In genomic region chr11:5560273-5560672, GRCm38 (mm10) we compare ENCODE assay signal across 37 mouse cellular contexts. TPM values are rescaled to one million over a fixed set of nuclear protein-coding genes. Genes with fewer than 3 reads are reported as not detected.
DNase-seq lines count a peak whose midpoint lies in the region; ATAC-seq and TF ChIP-seq lines count a peak whose summit lies in the region.
"Had no signal": no experiment of that assay in that cellular context is flagged by ENCODE, and none has a peak within 500 bp of the region (broad histone marks: within the 10 kb centered on the region; RNA-seq: fewer than 3 reads in every experiment).

No protein-coding gene starts in this region.

- no peak overlapping the region for H3K4me2 ChIP-seq in liver, embryonic 14.5 days (ENCODE audit: low read depth)
- no peak overlapping the region for H3K4me2 ChIP-seq in liver, embryonic 11.5 days
- no peak overlapping the region for H3K4me2 ChIP-seq in CH12.LX (ENCODE audit: insufficient read depth, low read depth, poor library complexity, severe bottlenecking)
- H3K4me2 ChIP-seq: embryonic facial prominence, embryonic 12.5 days; heart, embryonic 12.5 days; hindbrain, embryonic 15.5 days; kidney, embryonic 15.5 days; limb, embryonic 12.5 days; liver, embryonic 12.5 days; lung, embryonic 15.5 days; midbrain, embryonic 12.5 days; neural tube, embryonic 12.5 days had no signal

- no peaks in the 10 kb centered on the region for H3K4me1 ChIP-seq in heart, adult 2 months (ENCODE audit: control insufficient read depth, insufficient read depth, low read length)
- H3K4me1 ChIP-seq in liver, embryonic 14.5 days (replicated peaks; ENCODE audit: control insufficient read depth in 2 of 2, insufficient read depth in 2 of 2, low read length in 1 of 2) = peaks cover 0 to 5% of the 10 kb centered on the region in 2 experiments; a peak in 1 of 4 replicates
- peaks cover 12% of the 10 kb centered on the region for H3K4me1 ChIP-seq in liver, embryonic 11.5 days (replicated peaks; ENCODE audit: control insufficient read depth, insufficient read depth, low read length)
- peaks cover 0 to under 1% of the 10 kb centered on the region in 2 experiments; a peak in 1 of 4 replicates for H3K4me1 ChIP-seq in CH12.LX (ENCODE audit: control insufficient read depth in 1 of 2, insufficient read depth in 2 of 2)
- H3K4me1 ChIP-seq in MEL (ENCODE audit: control insufficient read depth in 1 of 2, insufficient read depth in 2 of 2, low read length in 2 of 2) = peaks cover 8 to 17% of the 10 kb centered on the region in 2 experiments
- H3K4me1 ChIP-seq: embryonic facial prominence, embryonic 12.5 days; kidney, embryonic 15.5 days; limb, embryonic 12.5 days; lung, embryonic 15.5 days had no signal

- no peak for ATAC-seq in liver, embryonic 14.5 days (ENCODE audit: insufficient read depth)
- no peak for ATAC-seq in liver, embryonic 11.5 days (replicated peaks; ENCODE audit: low FRiP score)
- ATAC-seq: forebrain, embryonic 16.5 days; inflammation-experienced regulatory T-cells, adult 6 months had no signal

- no peak for TF ChIP-seq POLR2A in heart, adult 2 months (IDR thresholded peaks at IDR 0.05; ENCODE audit: insufficient read depth, low read depth, low read length)
- TF ChIP-seq POLR2A in CH12.LX (IDR thresholded peaks at IDR 0.05; ENCODE audit: low read depth, low read length) = no peak
- TF ChIP-seq POLR2A in MEL (IDR thresholded peaks at IDR 0.05; ENCODE audit: control insufficient read depth in 1 of 2, insufficient read depth in 1 of 2, low read depth in 1 of 2, low read length in 2 of 2, poor library complexity in 1 of 2) = no peak

- H3K79me2 ChIP-seq in heart, adult 2 months (replicated peaks; ENCODE audit: control insufficient read depth, insufficient read depth, low read length) = no peaks in the 10 kb centered on the region
- H3K79me2 ChIP-seq in CH12.LX (replicated peaks; ENCODE audit: control insufficient read depth, extremely low read depth, insufficient read depth, poor library complexity, severe bottlenecking) (no peaks in the 10 kb centered on the region), MEL (ENCODE audit: control insufficient read depth, insufficient read depth, low read length, poor library complexity) (no peaks in the 10 kb centered on the region)

- H3K4me3 ChIP-seq in heart, adult 2 months = no peak overlapping the region
- H3K4me3 ChIP-seq in liver, embryonic 14.5 days (ENCODE audit: insufficient read depth in 1 of 2, low read depth in 2 of 2, low read length in 2 of 2) = no peak overlapping the region
- no peak overlapping the region for H3K4me3 ChIP-seq in liver, embryonic 11.5 days (ENCODE audit: low read depth, low read length)
- no peak overlapping the region for H3K4me3 ChIP-seq in CH12.LX (replicated peaks in 1 of 3; ENCODE audit: low read depth in 2 of 3, low read length in 2 of 3, poor library complexity in 1 of 3)
- H3K4me3 ChIP-seq in MEL (ENCODE audit: control insufficient read depth in 1 of 2, insufficient read depth in 1 of 2, low read depth in 2 of 2, low read length in 2 of 2) = no peak overlapping the region
- H3K4me3 ChIP-seq: embryonic facial prominence, embryonic 12.5 days; forebrain, embryonic 10.5 days; heart, embryonic 12.5 days; hindbrain, embryonic 10.5 days; hindbrain, embryonic 15.5 days; kidney, embryonic 15.5 days; limb, embryonic 12.5 days; liver, embryonic 12.5 days; lung, embryonic 15.5 days; megakaryocyte, embryonic 14.5 days; midbrain, embryonic 12.5 days; myocyte; neural tube, embryonic 12.5 days had no signal

- dilution Hi-C loops in CH12.LX (cut with MboI; ENCODE audit: extremely low pct_ligation_motif_present, extremely low pct_unique_long_range_greater_than_20kb, low sequenced_read_pairs) = no loop called here

- no peaks in the 10 kb centered on the region for H3K36me3 ChIP-seq in heart, adult 2 months (ENCODE audit: control insufficient read depth, insufficient read depth, low read length)
- no peaks in the 10 kb centered on the region for H3K36me3 ChIP-seq in liver, embryonic 14.5 days (replicated peaks; ENCODE audit: control insufficient read depth, insufficient read depth, low read depth)
- no peaks in the 10 kb centered on the region for H3K36me3 ChIP-seq in liver, embryonic 11.5 days (ENCODE audit: control insufficient read depth, insufficient read depth, low read length)
- H3K36me3 ChIP-seq in CH12.LX (replicated peaks in 1 of 2; ENCODE audit: control insufficient read depth in 1 of 2, insufficient read depth in 1 of 2, low read length in 1 of 2) (no peaks in the 10 kb centered on the region), MEL (ENCODE audit: control insufficient read depth in 1 of 2, insufficient read depth in 2 of 2, low read length in 2 of 2) (peaks cover 0 to 12% of the 10 kb centered on the region in 2 experiments; a peak in 2 of 4 replicates)
- H3K36me3 ChIP-seq: embryonic facial prominence, embryonic 12.5 days; forebrain, embryonic 10.5 days; heart, embryonic 12.5 days; hindbrain, embryonic 10.5 days; hindbrain, embryonic 15.5 days; kidney, embryonic 15.5 days; limb, embryonic 12.5 days; liver, embryonic 12.5 days; lung, embryonic 15.5 days; midbrain, embryonic 12.5 days; neural tube, embryonic 12.5 days had no signal

- in situ Hi-C loops in CH12.LX (cut with MboI; ENCODE audit: low pct_ligation_motif_present, low pct_unique_long_range_greater_than_20kb, low sequenced_read_pairs) = loop anchor here (10.0 kb wide), 1 partner anchor 75 kb away; no protein-coding TSS in a partner anchor

- 0 out of 2 replicates have a peak, but pooled peaks have one; percentile 18 for TF ChIP-seq CTCF in heart, adult 2 months (IDR thresholded peaks at IDR 0.05)
- peak; percentile 25; the same call in 1 of the 2 replicates for TF ChIP-seq CTCF in liver, embryonic 14.5 days (IDR thresholded peaks at IDR 0.05; ENCODE audit: low read depth)
- peak in 1 of 2 experiments; percentile 34; a peak in 1 of 4 replicates for TF ChIP-seq CTCF in CH12.LX (conservative IDR thresholded peaks at IDR 0.05 in 1 of 2, IDR thresholded peaks at IDR 0.05 in 1 of 2; ENCODE audit: low read depth in 2 of 2, low read length in 2 of 2)
- TF ChIP-seq CTCF in MEL (IDR thresholded peaks at IDR 0.05 in 2 of 3, conservative IDR thresholded peaks at IDR 0.05 in 1 of 3; ENCODE audit: control insufficient read depth in 1 of 3, insufficient read depth in 1 of 3, low read depth in 2 of 3, low read length in 3 of 3, poor library complexity in 1 of 3, severe bottlenecking in 1 of 3) = peak; percentile 19 to 46 (median 31); a peak in 4 of 6 replicates

- no peaks in the 10 kb centered on the region for H3K9me3 ChIP-seq in liver, embryonic 14.5 days (ENCODE audit: control insufficient read depth, low read length)
- H3K9me3 ChIP-seq in liver, embryonic 11.5 days (ENCODE audit: control insufficient read depth, low read length) = no peaks in the 10 kb centered on the region
- no peaks in the 10 kb centered on the region for H3K9me3 ChIP-seq in CH12.LX (replicated peaks; ENCODE audit: low read length)
- no peaks in the 10 kb centered on the region for H3K9me3 ChIP-seq in MEL (replicated peaks; ENCODE audit: insufficient read depth, low read length)
- H3K9me3 ChIP-seq: embryonic facial prominence, embryonic 12.5 days; forebrain, embryonic 10.5 days; heart, embryonic 12.5 days; hindbrain, embryonic 10.5 days; hindbrain, embryonic 15.5 days; kidney, embryonic 15.5 days; limb, embryonic 12.5 days; liver, embryonic 12.5 days; lung, embryonic 15.5 days; midbrain, embryonic 12.5 days; neural tube, embryonic 12.5 days had no signal

- intact Hi-C loops in heart, adult 2 months (cut with DNase I) = loop anchor here (5.0 kb wide), 1 partner anchor 67 kb away; no protein-coding TSS in a partner anchor
- intact Hi-C loops in heart, postnatal 36 days (cut with DNase I) = no loop called here

- TF ChIP-seq RAD21 in CH12.LX (IDR thresholded peaks at IDR 0.05; ENCODE audit: low read depth, low read length) (peak; percentile 17), MEL (IDR thresholded peaks at IDR 0.05; ENCODE audit: low read depth, low read length) (peak; percentile 49)

- H3K27ac ChIP-seq in heart, adult 2 months = no peak overlapping the region
- H3K27ac ChIP-seq in liver, embryonic 14.5 days = no peak overlapping the region
- no peak overlapping the region for H3K27ac ChIP-seq in liver, embryonic 11.5 days (ENCODE audit: low read depth, low read length)
- H3K27ac ChIP-seq in CH12.LX (ENCODE audit: insufficient read depth, low read depth) (no peak overlapping the region), MEL (ENCODE audit: control insufficient read depth, low read depth, low read length) (no peak overlapping the region)
- H3K27ac ChIP-seq: embryonic facial prominence, embryonic 12.5 days; forebrain, embryonic 10.5 days; hindbrain, embryonic 10.5 days; hindbrain, embryonic 15.5 days; kidney, embryonic 15.5 days; limb, embryonic 12.5 days; liver, embryonic 12.5 days; lung, embryonic 15.5 days; midbrain, embryonic 12.5 days; neural tube, embryonic 12.5 days had no signal

- 71% methylated on average over 3 of the region's 3 CpGs for WGBS in heart, adult 2 months
- 58% methylated on average over 3 of the region's 3 CpGs for WGBS in liver, embryonic 14.5 days (ENCODE audit: insufficient replicate concordance)
- 76% methylated on average over 3 of the region's 3 CpGs for WGBS in liver, embryonic 11.5 days

- no peak overlapping the region for H3K9ac ChIP-seq in heart, adult 2 months (ENCODE audit: low read depth, low read length)
- no peak overlapping the region for H3K9ac ChIP-seq in liver, embryonic 14.5 days (replicated peaks)
- no peak overlapping the region for H3K9ac ChIP-seq in liver, embryonic 11.5 days (ENCODE audit: low read depth, low read length)
- H3K9ac ChIP-seq in CH12.LX (ENCODE audit: insufficient read depth, low read depth) (no peak overlapping the region), MEL (ENCODE audit: control insufficient read depth, low read depth, low read length, poor library complexity, severe bottlenecking) (no peak overlapping the region)
- H3K9ac ChIP-seq: embryonic facial prominence, embryonic 12.5 days; heart, embryonic 12.5 days; hindbrain, embryonic 15.5 days; kidney, embryonic 15.5 days; limb, embryonic 12.5 days; liver, embryonic 12.5 days; lung, embryonic 15.5 days; midbrain, embryonic 12.5 days; neural tube, embryonic 12.5 days had no signal

- no peak for TF ChIP-seq EP300 in heart, adult 2 months (IDR thresholded peaks at IDR 0.05; ENCODE audit: insufficient read depth, low read depth, low read length)
- no peak for TF ChIP-seq EP300 in liver, embryonic 14.5 days (IDR thresholded peaks at IDR 0.05; ENCODE audit: low read depth)
- no peak for TF ChIP-seq EP300 in CH12.LX (IDR thresholded peaks at IDR 0.05; ENCODE audit: low read length)
- no peak for TF ChIP-seq EP300 in MEL (IDR thresholded peaks at IDR 0.05; ENCODE audit: low read depth in 1 of 2, low read length in 2 of 2)

- DNase-seq in heart, adult 2 months = no peak
- no peak for DNase-seq in heart, postnatal 36 days
- no peak for DNase-seq in liver, embryonic 14.5 days (ENCODE audit: low read depth in 3 of 3, low spot score in 3 of 3)
- DNase-seq in liver, embryonic 11.5 days (ENCODE audit: low spot score) = no peak
- no peak for DNase-seq in CH12.LX (ENCODE audit: extremely low read depth)
- no peak for DNase-seq in MEL (ENCODE audit: low read depth, low spot score)
- DNase-seq: adrenal gland, adult 8-10 months; B cell, adult 2 months; cerebellum, adult 8-10 months; cerebellum, postnatal 36 days; kidney, adult 11 months; kidney, postnatal 25 days; lung, postnatal 36 days; right cerebral cortex, adult 18-20 months; thymus, postnatal 4 days had no signal

- H3K27me3 ChIP-seq in heart, adult 2 months (ENCODE audit: control insufficient read depth, insufficient read depth, low read length) = no peaks in the 10 kb centered on the region
- no peaks in the 10 kb centered on the region for H3K27me3 ChIP-seq in liver, embryonic 14.5 days (ENCODE audit: control insufficient read depth, insufficient read depth, low read length)
- no peaks in the 10 kb centered on the region for H3K27me3 ChIP-seq in liver, embryonic 11.5 days (replicated peaks; ENCODE audit: control insufficient read depth, insufficient read depth, low read length)
- H3K27me3 ChIP-seq in CH12.LX (replicated peaks) = peaks cover 4% of the 10 kb centered on the region
- no peaks in the 10 kb centered on the region for H3K27me3 ChIP-seq in MEL (ENCODE audit: control insufficient read depth in 1 of 2, insufficient read depth in 2 of 2, low read length in 2 of 2)
- H3K27me3 ChIP-seq: embryonic facial prominence, embryonic 12.5 days; heart, embryonic 12.5 days; hindbrain, embryonic 15.5 days; kidney, embryonic 15.5 days; limb, embryonic 12.5 days; liver, embryonic 12.5 days; lung, embryonic 15.5 days; megakaryocyte, embryonic 14.5 days; neural tube, embryonic 12.5 days had no signal

RNA-seq across cellular contexts. Expression of gene Ankrd36, which starts 9.2 kb away (rescaled TPM):
- total RNA-seq in heart, adult 2 months (2021) = not detected
- 0.12 and 0.23 TPM in 2 replicates for polyA plus RNA-seq in heart, adult 2 months (2012; rRNA removed)
- total RNA-seq in heart, postnatal 36 days (2021) = not detected
- polyA plus RNA-seq in liver, embryonic 14.5 days (2012; rRNA removed) = 0.17 and 0.66 TPM in 2 replicates
- polyA plus RNA-seq in liver, embryonic 14.5 days (2014; fragmentation: Nextera tagmentation; extraction: Ambion mirVana) = 0.80 and 1.2 TPM in 2 replicates
- polyA plus RNA-seq in liver, embryonic 11.5 days (2014; fragmentation: Nextera tagmentation; extraction: Ambion mirVana) = 0.73 and 0.82 TPM in 2 replicates
- total RNA-seq in CH12.LX (2012; rRNA removed) (not detected in 2 replicates), CH12.LX (2014; rRNA removed) (not detected in 2 replicates), MEL (2012; rRNA removed) (3.4 and 5.2 TPM in 2 replicates)
- polyA plus RNA-seq in CH12.LX (2012; ENCODE audit: insufficient read length, low read depth) (not detected in 2 replicates), MEL (2012; ENCODE audit: insufficient read depth in 1 of 2, insufficient read length in 2 of 2, low read depth in 1 of 2, low replicate concordance in 2 of 2, missing spikeins in 1 of 2) (1 to 10 TPM in 1 of 2 experiments, not detected in 1; 3.2 TPM)
- total RNA-seq: adrenal gland, adult 8-10 months; adrenal gland, postnatal 4 days; gastrocnemius, adult 8-10 months; layer of hippocampus, adult 18-20 months; layer of hippocampus, postnatal 14 days; left cerebral cortex, postnatal 14 days; midbrain, postnatal 0 days had no signal
- polyA plus RNA-seq: forebrain, embryonic 10.5 days; forebrain, embryonic 16.5 days; heart, postnatal 0 days; hindbrain, embryonic 10.5 days; hindbrain, embryonic 15.5 days; inflammation-experienced regulatory T-cells, adult 6 months; kidney, embryonic 15.5 days; limb, embryonic 12.5 days; myocyte; neural tube, embryonic 12.5 days had no signal

RNA-seq across cellular contexts. Expression of gene Ccdc117, which starts 18.3 kb away (rescaled TPM):
- 10 to 100 TPM; 21.7 to 25.6 TPM for total RNA-seq in heart, adult 2 months (2021)
- 6.0 and 13.6 TPM in 2 replicates for polyA plus RNA-seq in heart, adult 2 months (2012; rRNA removed)
- 10 to 100 TPM; 19.5 to 23.2 TPM for total RNA-seq in heart, postnatal 36 days (2021)
- 3.9 and 6.3 TPM in 2 replicates for polyA plus RNA-seq in liver, embryonic 14.5 days (2012; rRNA removed)
- 7.5 and 8.5 TPM in 2 replicates for polyA plus RNA-seq in liver, embryonic 14.5 days (2014; fragmentation: Nextera tagmentation; extraction: Ambion mirVana)
- polyA plus RNA-seq in liver, embryonic 11.5 days (2014; fragmentation: Nextera tagmentation; extraction: Ambion mirVana) = 22.3 and 24.6 TPM in 2 replicates
- 27.0 and 31.8 TPM in 2 replicates for total RNA-seq in CH12.LX (2012; rRNA removed)
- total RNA-seq in CH12.LX (2014; rRNA removed) = 38.9 and 44.2 TPM in 2 replicates
- 24.1 and 24.3 TPM in 2 replicates for polyA plus RNA-seq in CH12.LX (2012; ENCODE audit: insufficient read length, low read depth)
- 26.3 and 35.4 TPM in 2 replicates for total RNA-seq in MEL (2012; rRNA removed)
- polyA plus RNA-seq in MEL (2012; ENCODE audit: insufficient read depth in 1 of 2, insufficient read length in 2 of 2, low read depth in 1 of 2, low replicate concordance in 2 of 2, missing spikeins in 1 of 2) = 10 to 100 TPM in 1 of 2 experiments, not detected in 1; 19.4 TPM

RNA-seq across cellular contexts. Expression of gene Xbp1, which starts 39.8 kb away (rescaled TPM):
- total RNA-seq in heart, adult 2 months (2021) = 10 to 100 TPM; 73.3 to 80.4 TPM
- 46.3 and 86.1 TPM in 2 replicates for polyA plus RNA-seq in heart, adult 2 months (2012; rRNA removed)
- 10 to 100 TPM; 59.2 to 65.2 TPM for total RNA-seq in heart, postnatal 36 days (2021)
- 32.0 and 33.6 TPM in 2 replicates for polyA plus RNA-seq in liver, embryonic 14.5 days (2012; rRNA removed)
- 87.4 and 92.5 TPM in 2 replicates for polyA plus RNA-seq in liver, embryonic 14.5 days (2014; fragmentation: Nextera tagmentation; extraction: Ambion mirVana)
- polyA plus RNA-seq in liver, embryonic 11.5 days (2014; fragmentation: Nextera tagmentation; extraction: Ambion mirVana) = 149 TPM in 2 replicates
- total RNA-seq in CH12.LX (2012; rRNA removed) (111 and 148 TPM in 2 replicates), CH12.LX (2014; rRNA removed) (128 and 133 TPM in 2 replicates), MEL (2012; rRNA removed) (84.2 and 101 TPM in 2 replicates)
- polyA plus RNA-seq in CH12.LX (2012; ENCODE audit: insufficient read length, low read depth) (108 and 131 TPM in 2 replicates), MEL (2012; ENCODE audit: insufficient read depth in 1 of 2, insufficient read length in 2 of 2, low read depth in 1 of 2, low replicate concordance in 2 of 2, missing spikeins in 1 of 2) (10 to 100 TPM in 1 of 2 experiments, not detected in 1; 81.8 TPM)
